Mouse (Mus musculus) thymus, adult 2 months (tissue): Measurements from ENCODE around the gene Tmem204. TPM values are rescaled to one million over a fixed set of nuclear protein-coding genes. Genes with fewer than 3 reads are reported as not detected.

Experiments used
- DNase-seq: peaks from one replicate; pipeline ENCODE4 v3.0.0; 2021
- H3K27ac ChIP-seq: fragments of 200-500 bp; 2 replicates; pipeline ENCODE4 v1.5.1; 2012; ENCODE audit warnings: low read length, control low read depth; ENCODE audit not compliant: control insufficient read depth, insufficient read depth
- H3K27me3 ChIP-seq: fragments of 200-500 bp; 2 replicates; pipeline ENCODE4 v1.6.1; 2012; ENCODE audit warnings: mild to moderate bottlenecking, low read length, moderate library complexity, mixed read lengths; ENCODE audit not compliant: control insufficient read depth, insufficient read depth
- H3K36me3 ChIP-seq: fragments of 200-500 bp; 2 replicates; pipeline ENCODE4 v1.6.1; 2012; ENCODE audit warnings: mild to moderate bottlenecking, low read length, moderate library complexity; ENCODE audit not compliant: control insufficient read depth, insufficient read depth
- H3K4me1 ChIP-seq: fragments of 200-500 bp; replicated peaks from 2 replicates; pipeline ENCODE4 v1.6.1; 2012; ENCODE audit warnings: low read length; ENCODE audit not compliant: control insufficient read depth, insufficient read depth
- H3K4me3 ChIP-seq: fragments of 200-500 bp; 2 replicates; pipeline ENCODE4 v1.5.1; 2012; ENCODE audit warnings: mild to moderate bottlenecking, low read length, control low read depth, moderate library complexity; ENCODE audit not compliant: control insufficient read depth, insufficient read depth
- CTCF ChIP-seq: fragments of 200-500 bp; IDR thresholded peaks from 2 replicates; pipeline ENCODE4 v1.5.1; 2012; ENCODE audit warnings: mild to moderate bottlenecking, control low read depth, low read length, moderate library complexity, borderline replicate concordance; ENCODE audit not compliant: control insufficient read depth, poor library complexity, insufficient read depth; ENCODE audit errors: extremely low read depth
- POLR2A ChIP-seq: fragments of 200-500 bp; IDR thresholded peaks from 2 replicates; pipeline ENCODE4 v1.6.1; 2012; ENCODE audit warnings: mild to moderate bottlenecking, low read length, control low read depth, moderate library complexity; ENCODE audit not compliant: control insufficient read depth, poor library complexity, insufficient read depth; ENCODE audit errors: extremely low read depth
- WGBS: fragments of 180-500 bp; shearing (Covaris S2); methylation state at CpG from one replicate; pipeline ENCODE4 v1.1.7; 2018; 5-methylcytosine and 5-hydroxymethylcytosine counted together
- polyA plus RNA-seq: library from polyadenylated mRNA; depleted of rRNA; stranded (reverse); fragments of >200 nt; gene quantifications from 2 replicates; pipeline ENCODE4 v1.2.3, GENCODE M21; 2012

Gene Tmem204
- polyA plus RNA-seq, 1 experiment, result 11.3 TPM

GRCm38 (mm10) chr17:25076906-25077305 is 6.5 kb downstream of the Tmem204 start:
- no peaks in the 10 kb centered on the region for H3K4me1 ChIP-seq
- no peaks in the 10 kb centered on the region for H3K36me3 ChIP-seq
- DNase-seq, result no peak
- H3K4me3 ChIP-seq, result no peak overlapping the region
- H3K27ac ChIP-seq, result no peak overlapping the region
- WGBS, result 94% methylated on average over 4 of the region's 4 CpGs
- no peak for TF ChIP-seq CTCF
- no peak for TF ChIP-seq POLR2A
- H3K27me3 ChIP-seq, result no peaks in the 10 kb centered on the region

GRCm38 (mm10) chr17:25068690-25069089 is 14.7 kb downstream of the Tmem204 start:
- Histone ChIP-seq H3K36me3 (no peaks in the 10 kb centered on the region), H3K4me3 (no peak overlapping the region), H3K4me1 (no peaks in the 10 kb centered on the region), H3K27ac (no peak overlapping the region), H3K27me3 (no peaks in the 10 kb centered on the region)
- no peak for DNase-seq
- 76% methylated on average over 2 of the region's 2 CpGs for WGBS
- TF ChIP-seq CTCF (no peak), POLR2A (no peak)

DNA sequence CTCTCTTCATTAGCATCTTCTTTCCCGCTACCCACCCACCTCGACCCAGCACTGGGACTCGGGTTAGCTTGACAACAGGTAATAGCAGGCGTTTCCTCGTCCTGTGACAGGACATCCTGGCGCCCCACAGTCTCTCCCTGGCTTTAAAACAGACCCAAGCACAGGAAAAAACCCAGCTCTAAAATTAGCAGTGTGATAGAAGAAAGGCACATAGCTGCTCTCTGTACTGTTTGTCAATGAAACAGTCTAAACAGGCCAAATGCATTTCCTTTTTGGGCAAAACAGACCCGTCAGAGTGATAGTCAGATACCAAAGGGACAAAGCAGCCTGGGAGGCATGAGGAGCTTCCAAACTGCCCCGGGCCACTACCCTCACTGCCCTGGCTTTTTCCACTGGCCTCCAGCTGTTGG is 15.9 kb downstream of the Tmem204 start:
- no peaks in the 10 kb centered on the region for H3K4me1 ChIP-seq
- no peak for DNase-seq
- TF ChIP-seq CTCF, result no peak
- no peak for TF ChIP-seq POLR2A

DNA sequence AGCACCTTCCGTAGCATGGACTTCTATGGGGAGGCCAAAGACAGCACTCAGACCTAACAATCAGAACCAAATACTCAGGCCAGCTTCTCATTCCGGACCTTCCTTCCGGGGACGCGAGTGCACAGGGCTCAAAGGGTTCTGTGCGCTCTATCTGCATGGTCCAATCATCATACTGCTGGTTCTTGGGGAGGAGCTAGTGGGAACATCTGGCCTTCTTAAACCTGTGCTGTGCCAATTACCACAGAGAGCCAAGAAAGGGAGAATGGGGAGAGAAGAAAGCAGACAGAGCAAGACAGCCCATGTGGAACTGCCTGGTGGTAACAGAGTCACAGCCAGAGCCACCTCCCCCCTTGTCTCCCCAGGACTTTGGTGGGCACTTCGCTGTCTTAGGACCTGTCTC is 16.8 kb downstream of the Tmem204 start:
- no peaks in the 10 kb centered on the region for H3K36me3 ChIP-seq
- H3K4me3 ChIP-seq, result no peak overlapping the region
- H3K27ac ChIP-seq, result no peak overlapping the region
- H3K4me1 ChIP-seq, result no peaks in the 10 kb centered on the region
- TF ChIP-seq CTCF (no peak), POLR2A (no peak)
- WGBS, result 96% methylated on average over 7 of the region's 7 CpGs
- H3K27me3 ChIP-seq, result no peaks in the 10 kb centered on the region
- no peak for DNase-seq

More for the DNA sequence above, 15.9 kb downstream of the Tmem204 start:
- Histone ChIP-seq H3K27ac (no peak overlapping the region), H3K36me3 (no peaks in the 10 kb centered on the region), H3K27me3 (no peaks in the 10 kb centered on the region), H3K4me3 (no peak overlapping the region)
- 66% methylated on average over 8 of the region's 8 CpGs for WGBS

DNA sequence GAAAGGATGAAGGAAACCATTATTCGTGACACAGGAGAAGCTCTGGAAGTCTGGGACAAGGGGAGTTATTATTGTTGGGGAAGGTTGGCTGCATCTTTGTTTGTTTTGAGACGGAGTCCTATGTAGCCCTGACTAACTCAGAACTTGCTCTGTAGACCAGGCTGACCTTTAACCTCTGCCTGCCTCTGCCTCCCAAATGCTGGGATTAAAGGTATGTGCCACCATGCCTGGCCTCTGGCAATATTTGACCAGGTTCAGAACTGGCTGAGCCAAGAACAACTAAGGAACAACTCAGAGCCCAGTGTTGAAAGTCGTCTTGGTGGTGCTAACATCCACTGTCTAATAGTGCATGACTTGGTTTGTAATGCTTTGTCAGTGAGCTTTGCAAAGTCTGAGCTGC is 18.2 kb downstream of the Tmem204 start:
- no peak for TF ChIP-seq CTCF
- TF ChIP-seq POLR2A, result no peak
- Histone ChIP-seq H3K4me3 (no peak overlapping the region), H3K36me3 (no peaks in the 10 kb centered on the region), H3K27ac (no peak overlapping the region), H3K4me1 (no peaks in the 10 kb centered on the region), H3K27me3 (no peaks in the 10 kb centered on the region)
- WGBS, result 97% methylated on average over 3 of the region's 3 CpGs
- no peak for DNase-seq

DNA sequence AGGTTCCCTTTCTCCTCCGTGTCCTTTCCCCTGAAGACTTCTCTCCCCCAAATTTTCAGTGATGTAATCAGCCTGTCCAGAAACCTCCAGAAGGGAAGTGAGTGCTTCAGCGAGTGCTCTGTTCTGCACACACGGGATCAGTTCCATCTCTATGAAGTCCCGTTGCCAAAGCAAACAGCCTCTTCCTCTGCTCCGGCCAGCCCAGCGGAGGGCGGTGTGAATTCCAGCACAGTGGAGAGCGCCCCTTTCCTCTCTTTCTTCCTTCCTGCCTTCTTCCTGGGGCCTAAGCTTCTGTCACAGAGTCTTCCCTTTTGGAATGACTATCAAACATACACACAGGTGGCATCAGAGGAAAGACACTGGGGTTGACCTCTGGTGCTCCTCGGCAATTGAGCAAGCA is 19.0 kb downstream of the Tmem204 start:
- Histone ChIP-seq H3K27me3 (no peaks in the 10 kb centered on the region), H3K4me1 (no peaks in the 10 kb centered on the region), H3K27ac (no peak overlapping the region), H3K4me3 (no peak overlapping the region), H3K36me3 (no peaks in the 10 kb centered on the region)
- 96% methylated on average over 9 of the region's 9 CpGs for WGBS
- TF ChIP-seq CTCF, result no peak
- no peak for TF ChIP-seq POLR2A
- no peak for DNase-seq

GRCm38 (mm10) chr17:25063872-25064271 is 19.5 kb downstream of the Tmem204 start:
- TF ChIP-seq POLR2A, result no peak
- TF ChIP-seq CTCF, result no peak
- 96% methylated on average over 12 of the region's 12 CpGs for WGBS
- Histone ChIP-seq H3K4me3 (no peak overlapping the region), H3K27me3 (no peaks in the 10 kb centered on the region), H3K27ac (no peak overlapping the region), H3K4me1 (no peaks in the 10 kb centered on the region), H3K36me3 (no peaks in the 10 kb centered on the region)
- no peak for DNase-seq
